ENCODE assay signal across 20 mouse cellular contexts in the genomic region with DNA sequence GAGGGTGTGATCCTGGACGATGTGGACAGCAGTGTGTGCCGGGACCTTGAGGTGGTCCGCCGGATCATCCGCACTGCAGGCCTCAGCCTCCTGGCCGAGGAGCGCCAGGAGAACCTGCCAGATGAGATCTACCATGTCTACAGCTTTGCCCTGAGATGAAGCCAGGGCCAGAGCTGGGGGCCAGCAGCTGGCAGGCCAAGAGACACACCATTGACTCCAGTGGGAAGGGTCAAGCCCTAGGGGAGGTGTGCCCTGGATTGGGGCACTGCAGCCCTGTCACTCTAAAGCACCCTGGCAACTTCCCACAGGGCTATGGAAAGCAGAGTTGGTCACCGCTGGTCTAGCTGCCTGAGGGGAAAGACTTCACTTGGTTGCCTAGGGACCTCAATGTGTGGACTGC. TPM values are rescaled to one million over a fixed set of nuclear protein-coding genes. Genes with fewer than 3 reads are reported as not detected.
DNase-seq lines count a peak whose midpoint lies in the region; ATAC-seq lines count a peak whose summit lies in the region.
"Had no signal": no experiment of that assay in that cellular context is flagged by ENCODE, and none has a peak within 500 bp of the region (broad histone marks: within the 10 kb centered on the region; RNA-seq: fewer than 3 reads in every experiment).

No protein-coding gene starts in this region.

- H3K27me3 ChIP-seq in heart, embryonic 12.5 days (replicated peaks) = no peaks in the 10 kb centered on the region
- no peaks in the 10 kb centered on the region for H3K27me3 ChIP-seq in liver, embryonic 15.5 days
- H3K27me3 ChIP-seq in stomach, embryonic 16.5 days (ENCODE audit: control insufficient read depth, insufficient read depth, low read length) = no peaks in the 10 kb centered on the region
- H3K27me3 ChIP-seq: embryonic facial prominence, embryonic 12.5 days; megakaryocyte, embryonic 14.5 days had no signal

- H3K4me1 ChIP-seq in heart, embryonic 12.5 days (replicated peaks) = peaks cover 42% of the 10 kb centered on the region
- peaks cover 27% of the 10 kb centered on the region for H3K4me1 ChIP-seq in liver, embryonic 15.5 days (replicated peaks)
- H3K4me1 ChIP-seq in stomach, embryonic 16.5 days (ENCODE audit: control insufficient read depth, insufficient read depth, low read length) = peaks cover 24% of the 10 kb centered on the region

- H3K9ac ChIP-seq in heart, embryonic 12.5 days = no peak overlapping the region
- H3K9ac ChIP-seq in liver, embryonic 15.5 days = no peak overlapping the region
- H3K9ac ChIP-seq in stomach, embryonic 16.5 days (ENCODE audit: low read length) = no peak overlapping the region
- H3K9ac ChIP-seq: embryonic facial prominence, embryonic 12.5 days had no signal

- 86% methylated on average over 8 of the region's 8 CpGs for WGBS in heart, embryonic 12.5 days
- 89% methylated on average over 8 of the region's 8 CpGs for WGBS in liver, embryonic 15.5 days (ENCODE audit: insufficient replicate concordance)
- 87% methylated on average over 8 of the region's 8 CpGs for WGBS in stomach, embryonic 16.5 days

- peaks cover 82% of the 10 kb centered on the region for H3K36me3 ChIP-seq in heart, embryonic 12.5 days
- peaks cover 74% of the 10 kb centered on the region for H3K36me3 ChIP-seq in liver, embryonic 15.5 days (replicated peaks)
- peaks cover 47% of the 10 kb centered on the region for H3K36me3 ChIP-seq in stomach, embryonic 16.5 days (ENCODE audit: control insufficient read depth, insufficient read depth, low read length)

- H3K9me3 ChIP-seq in heart, embryonic 12.5 days (replicated peaks) = no peaks in the 10 kb centered on the region
- H3K9me3 ChIP-seq in liver, embryonic 15.5 days (replicated peaks) = no peaks in the 10 kb centered on the region
- H3K9me3 ChIP-seq in stomach, embryonic 16.5 days (replicated peaks; ENCODE audit: control insufficient read depth, low read length) = peaks cover 5% of the 10 kb centered on the region; the same call in 1 of the 2 replicates
- H3K9me3 ChIP-seq: heart, embryonic 10.5 days had no signal

- 0 out of 2 replicates have a peak overlapping the region, but pooled peaks have one; percentile 4 for H3K27ac ChIP-seq in heart, embryonic 12.5 days (ENCODE audit: poor library complexity, severe bottlenecking)
- H3K27ac ChIP-seq in liver, embryonic 15.5 days (replicated peaks) = 0 out of 2 replicates have a peak overlapping the region, but pooled peaks have one; percentile 29
- peak overlapping the region; percentile 76 for H3K27ac ChIP-seq in stomach, embryonic 16.5 days (ENCODE audit: low read length)
- H3K27ac ChIP-seq: embryonic facial prominence, embryonic 12.5 days had no signal

- intact Hi-C loops in heart, postnatal 10 days (cut with DNase I) = no loop called here

- no peak for ATAC-seq in heart, embryonic 12.5 days (ENCODE audit: insufficient number of reproducible peaks, low FRiP score)
- ATAC-seq in liver, embryonic 15.5 days (ENCODE audit: insufficient read depth) = no peak
- no peak for ATAC-seq in stomach, embryonic 16.5 days (ENCODE audit: insufficient read depth, low FRiP score)
- ATAC-seq: midbrain, embryonic 16.5 days had no signal

- DNase-seq in heart, postnatal 10 days = no peak
- DNase-seq in liver = no peak
- DNase-seq in retina, postnatal 1 day = peak; percentile 23
- DNase-seq in retina, embryonic 14.5 days (ENCODE audit: low spot score) = no peak
- no peak for DNase-seq in urinary bladder, postnatal 36 days (ENCODE audit: low spot score in 2 of 2)
- DNase-seq: B cell, adult 2 months; cerebellum, adult 2 months; gastrocnemius, postnatal 25 days; heart, postnatal 14 days; kidney, adult 11 months; kidney, postnatal 10 days had no signal

- no peak overlapping the region for H3K4me3 ChIP-seq in heart, embryonic 12.5 days
- no peak overlapping the region for H3K4me3 ChIP-seq in liver, embryonic 15.5 days (replicated peaks)
- no peak overlapping the region for H3K4me3 ChIP-seq in stomach, embryonic 16.5 days (replicated peaks; ENCODE audit: low read length)
- H3K4me3 ChIP-seq: embryonic facial prominence, embryonic 12.5 days; heart, embryonic 10.5 days; megakaryocyte, embryonic 14.5 days had no signal

- H3K4me2 ChIP-seq in heart, embryonic 12.5 days = no peak overlapping the region
- no peak overlapping the region for H3K4me2 ChIP-seq in liver, embryonic 15.5 days
- H3K4me2 ChIP-seq in stomach, embryonic 16.5 days (ENCODE audit: low read depth, low read length) = no peak overlapping the region
- H3K4me2 ChIP-seq: embryonic facial prominence, embryonic 12.5 days had no signal

RNA-seq across cellular contexts. Expression of a gene that starts 7.7 kb away (rescaled TPM):
- 24.2 and 25.5 TPM in 2 replicates for polyA plus RNA-seq in heart, embryonic 12.5 days (2016; fragmentation: Nextera tagmentation; extraction: Ambion mirVana)
- 10 to 100 TPM; 12.0 to 13.5 TPM for total RNA-seq in heart, postnatal 10 days (2021)
- 30.0 and 35.0 TPM in 2 replicates for polyA plus RNA-seq in liver, embryonic 15.5 days (2015; fragmentation: Nextera tagmentation; extraction: Ambion mirVana)
- 28.0 and 30.0 TPM in 2 replicates for polyA plus RNA-seq in stomach, embryonic 16.5 days (2015; fragmentation: Nextera tagmentation; extraction: Ambion mirVana)

RNA-seq across cellular contexts. Expression of a gene that starts 12.3 kb away (rescaled TPM):
- 58.8 and 63.9 TPM in 2 replicates for polyA plus RNA-seq in heart, embryonic 12.5 days (2016; fragmentation: Nextera tagmentation; extraction: Ambion mirVana)
- 1 to 10 TPM; 3.1 to 4.9 TPM for total RNA-seq in heart, postnatal 10 days (2021)
- 0.23 TPM in 1 of 2 replicates, not detected in the other for polyA plus RNA-seq in liver, embryonic 15.5 days (2015; fragmentation: Nextera tagmentation; extraction: Ambion mirVana)
- 3.5 and 3.9 TPM in 2 replicates for polyA plus RNA-seq in stomach, embryonic 16.5 days (2015; fragmentation: Nextera tagmentation; extraction: Ambion mirVana)
- total RNA-seq: common myeloid progenitor, adult 5-6 weeks; liver, adult 2 months had no signal
- polyA plus RNA-seq: liver, adult 2 months had no signal

RNA-seq across cellular contexts. Expression of a gene that starts 14.8 kb away (rescaled TPM):
- 77.2 and 78.8 TPM in 2 replicates for polyA plus RNA-seq in heart, embryonic 12.5 days (2016; fragmentation: Nextera tagmentation; extraction: Ambion mirVana)
- total RNA-seq in heart, postnatal 10 days (2021) = 10 to 100 TPM; 41.3 to 41.9 TPM
- 26.0 and 27.5 TPM in 2 replicates for polyA plus RNA-seq in liver, embryonic 15.5 days (2015; fragmentation: Nextera tagmentation; extraction: Ambion mirVana)
- polyA plus RNA-seq in stomach, embryonic 16.5 days (2015; fragmentation: Nextera tagmentation; extraction: Ambion mirVana) = 71.5 and 80.0 TPM in 2 replicates

RNA-seq across cellular contexts. Expression of a gene that starts 19.0 kb away (rescaled TPM):
- polyA plus RNA-seq in heart, embryonic 12.5 days (2016; fragmentation: Nextera tagmentation; extraction: Ambion mirVana) = 1.0 and 2.2 TPM in 2 replicates
- total RNA-seq in heart, postnatal 10 days (2021) = 1 to 10 TPM in 1 of 2 experiments, under 1 TPM in 1; 0.93 to 1.7 TPM
- not detected in 2 replicates for polyA plus RNA-seq in liver, embryonic 15.5 days (2015; fragmentation: Nextera tagmentation; extraction: Ambion mirVana)
- polyA plus RNA-seq in stomach, embryonic 16.5 days (2015; fragmentation: Nextera tagmentation; extraction: Ambion mirVana) = 1.5 and 1.7 TPM in 2 replicates
- total RNA-seq: common myeloid progenitor, adult 5-6 weeks; liver, adult 2 months had no signal
- polyA plus RNA-seq: liver, adult 2 months had no signal

Comparison
In these comparisons a context has a peak if more than half of its experiments do, and no peak if none do; other contexts are left out.
1. H3K27ac ChIP-seq: peak in every context shown above with its lines; median percentile 76 in stomach, embryonic 16.5 days; 29 in liver, embryonic 15.5 days; 4 in heart, embryonic 12.5 days.
2. RNA of a gene that starts 12.3 kb away (polyA plus RNA-seq): 58.8 to 63.9 TPM in heart, embryonic 12.5 days; 3.5 to 3.9 TPM in stomach, embryonic 16.5 days and 0.23 TPM in liver, embryonic 15.5 days; every median in the first group is over 10 times any median in the second.